ENCODE assay signal across 7 mouse cellular contexts in genomic region chr14:62492196-62492850, GRCm38 (mm10). TPM values are rescaled to one million over a fixed set of nuclear protein-coding genes. Genes with fewer than 3 reads are reported as not detected.
DNase-seq lines count a peak whose midpoint lies in the region; ATAC-seq lines count a peak whose summit lies in the region.

No protein-coding gene starts in this region.

- ATAC-seq in midbrain, embryonic 13.5 days, result peak; percentile 89

- H3K9ac ChIP-seq in midbrain, embryonic 13.5 days (replicated peaks), result no peak overlapping the region

- no peak overlapping the region for H3K4me2 ChIP-seq in midbrain, embryonic 13.5 days (replicated peaks)

- no peaks in the 10 kb centered on the region for H3K36me3 ChIP-seq in midbrain, embryonic 13.5 days

- 0 out of 2 replicates have a peak, but pooled peaks cover 4% of the 10 kb centered on the region for H3K4me1 ChIP-seq in midbrain, embryonic 13.5 days (replicated peaks)

- H3K9me3 ChIP-seq in midbrain, embryonic 13.5 days, result no peaks in the 10 kb centered on the region

- 37% methylated on average over 16 of the region's 16 CpGs for WGBS in midbrain, embryonic 13.5 days

- H3K27ac ChIP-seq in midbrain, embryonic 13.5 days, result no peak overlapping the region

- no peaks in the 10 kb centered on the region for H3K27me3 ChIP-seq in midbrain, embryonic 13.5 days

- no peak overlapping the region for H3K4me3 ChIP-seq in midbrain, embryonic 13.5 days (replicated peaks)

- DNase-seq in WW6 (ENCODE audit: low read depth, low spot score), result peak; percentile 64
- peak; percentile 82 to 89 for DNase-seq in cerebellum, postnatal 25 days
- DNase-seq in gastrocnemius, adult 18-20 months (ENCODE audit: low spot score), result peak; percentile 70
- DNase-seq in induced T-regulatory cell, adult 2 months (ENCODE audit: low read depth), result peak; percentile 53
- DNase-seq in left cerebral cortex, adult 8-10 months (ENCODE audit: low spot score in 2 of 2), result peak; percentile 57 to 70
- peak; percentile 19 to 21 for DNase-seq in spleen, postnatal 36 days (ENCODE audit: low spot score in 2 of 2)

RNA-seq across cellular contexts. Expression of gene Gucy1b2, which starts 36.2 kb away (rescaled TPM):
- total RNA-seq in gastrocnemius, adult 18-20 months (2021), result not detected
- total RNA-seq in left cerebral cortex, adult 8-10 months (2022), result under 1 TPM in 3 of 4 experiments, not detected in 1; 0.11 to 0.28 (median 0.19) TPM
- polyA plus RNA-seq in midbrain, embryonic 13.5 days (2015; fragmentation: Nextera tagmentation; extraction: Ambion mirVana), result 1.2 and 1.6 TPM in 2 replicates

Comparison
In these comparisons a context has a peak if more than half of its experiments do, and no peak if none do; other contexts are left out.
1. DNase-seq: peak in every context shown above with its lines; median percentile 86 in cerebellum, postnatal 25 days; 70 in gastrocnemius, adult 18-20 months; 64 in WW6; 64 in left cerebral cortex, adult 8-10 months; 53 in induced T-regulatory cell, adult 2 months; 20 in spleen, postnatal 36 days.